Comparison of ENCODE assay signal across 1 mouse cellular context in the genomic region with DNA sequence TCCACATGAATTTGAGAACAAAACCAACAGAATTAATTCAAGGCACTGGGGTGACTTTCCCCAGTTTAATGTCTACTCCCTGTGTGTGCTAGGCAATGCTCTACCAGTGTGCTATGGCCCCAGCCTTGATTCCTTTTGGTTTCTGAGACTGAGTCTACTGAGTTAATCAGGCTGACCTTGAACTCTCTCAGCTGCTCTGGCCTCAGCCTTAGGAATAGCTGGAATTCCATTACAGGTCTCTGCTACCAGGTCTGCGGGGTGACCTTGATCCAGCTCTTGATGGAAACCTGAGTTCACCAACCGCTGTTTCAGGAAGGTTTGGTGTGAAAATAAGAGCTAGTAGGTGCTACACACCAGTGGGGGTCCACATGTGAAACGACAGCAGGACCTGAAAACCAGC.
TF ChIP-seq lines count a peak whose summit lies in the region.

No protein-coding gene starts in this region.

TF ChIP-seq in myocyte, 11 proteins besides CTCF, POLR2A, EP300 and RAD21 (continued from another document):
- no peak for TF ChIP-seq SRF (IDR thresholded peaks at IDR 0.05; ENCODE audit: control insufficient read depth, insufficient read length, low read depth)
TF ChIP-seq in myocyte: peak in this region for 0.
